Mouse (Mus musculus): ENCODE measurements at regions not wholly inside any gene's neighbourhood (a gene's known extent, or its start where the extent isn't known, plus 50 kb on each side); places are given as distances from the start of the nearest gene placed in this dataset.

DNA sequence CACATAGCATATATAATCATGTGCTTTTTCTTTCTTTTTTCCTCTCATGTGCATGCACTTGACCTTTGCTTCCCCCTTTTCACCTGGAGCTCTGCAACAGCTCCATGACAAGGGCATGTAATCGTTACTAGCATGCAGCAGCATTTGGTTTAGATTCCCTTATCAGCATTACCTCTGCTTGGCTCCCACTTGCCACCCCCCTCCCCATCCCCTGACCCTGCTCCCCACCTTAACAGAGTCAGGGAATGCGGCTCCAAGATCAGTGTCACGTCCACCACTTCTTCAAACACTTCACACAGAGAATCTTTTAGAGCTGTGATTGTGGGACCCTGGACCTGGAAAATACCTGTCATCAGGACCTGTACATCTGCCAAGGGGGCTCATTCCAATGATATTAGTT lies 192.2 kb upstream of the Hey2 start:
- Histone ChIP-seq H3K4me3 (ENCODE audit: low read length) (no peak overlapping the region), H3K36me3 (ENCODE audit: control insufficient read depth, insufficient read depth, low read length) (no peaks in the 10 kb centered on the region), H3K9ac (ENCODE audit: low read length) (no peak overlapping the region), H3K27ac (ENCODE audit: low read length) (no peak overlapping the region), H3K4me2 (ENCODE audit: low read depth, low read length) (no peak overlapping the region), H3K9me3 (ENCODE audit: control insufficient read depth, low read length) (no peaks in the 10 kb centered on the region), H3K4me1 (replicated peaks; ENCODE audit: control insufficient read depth, insufficient read depth, low read length) (no peaks in the 10 kb centered on the region), H3K27me3 (ENCODE audit: control insufficient read depth, insufficient read depth, low read depth, low read length) (no peaks in the 10 kb centered on the region)
- ATAC-seq (ENCODE audit: low read depth): no peak
- 21% methylated on average over 3 of the region's 3 CpGs for WGBS

DNA sequence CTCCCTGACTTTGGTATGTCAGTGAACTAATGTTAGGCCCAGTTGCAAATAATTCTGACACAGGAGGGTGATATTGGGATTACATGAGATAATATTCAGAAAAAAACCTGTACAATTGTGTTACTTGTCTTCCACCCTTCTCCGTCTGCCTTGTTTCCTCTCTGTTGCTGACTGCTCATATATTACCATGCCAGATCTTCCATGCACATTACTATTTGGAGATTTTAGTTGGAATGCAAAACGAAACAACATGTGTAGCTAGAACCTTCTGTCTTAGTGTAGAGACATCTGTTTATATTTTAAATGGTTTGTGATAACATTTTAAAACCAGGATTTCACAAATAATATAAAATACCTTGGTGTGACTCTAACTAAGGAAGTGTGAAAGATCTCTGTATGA lies 188.1 kb upstream of the Hey2 start:
- H3K27me3 ChIP-seq (ENCODE audit: control insufficient read depth, insufficient read depth, low read depth, low read length): no peaks in the 10 kb centered on the region
- H3K36me3 ChIP-seq (ENCODE audit: control insufficient read depth, insufficient read depth, low read length): no peaks in the 10 kb centered on the region
- no peak overlapping the region for H3K4me3 ChIP-seq (ENCODE audit: low read length)
- H3K9me3 ChIP-seq (ENCODE audit: control insufficient read depth, low read length): no peaks in the 10 kb centered on the region
- ATAC-seq (ENCODE audit: low read depth): no peak
- H3K27ac ChIP-seq (ENCODE audit: low read length): no peak overlapping the region
- H3K4me2 ChIP-seq (ENCODE audit: low read depth, low read length): no peak overlapping the region
- WGBS: 51% methylated on average over 2 of the region's 2 CpGs
- H3K9ac ChIP-seq (ENCODE audit: low read length): no peak overlapping the region
- H3K4me1 ChIP-seq (replicated peaks; ENCODE audit: control insufficient read depth, insufficient read depth, low read length): no peaks in the 10 kb centered on the region

DNA sequence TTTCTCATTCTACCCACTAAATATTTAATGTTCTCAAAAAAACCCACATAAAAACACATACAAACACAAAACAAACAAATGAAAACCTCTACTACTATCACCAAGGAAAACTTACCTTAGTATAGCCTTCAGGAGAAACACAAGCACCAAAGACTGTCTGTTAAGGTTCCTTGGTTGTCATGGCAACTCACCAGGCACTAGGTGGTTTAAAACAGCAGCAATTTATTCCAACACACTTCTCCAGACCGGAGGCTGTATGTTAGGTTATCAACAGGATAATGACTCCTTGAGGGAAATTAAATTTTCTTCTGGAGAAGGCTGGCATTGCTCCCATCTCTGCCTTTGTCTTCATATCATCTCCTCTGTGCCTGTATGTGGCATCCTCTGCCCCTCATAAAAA lies 183.8 kb upstream of the Hey2 start:
- WGBS: 31% methylated on average over 1 of the region's 1 CpGs
- no peak overlapping the region for H3K4me3 ChIP-seq (ENCODE audit: low read length)
- H3K4me2 ChIP-seq (ENCODE audit: low read depth, low read length): no peak overlapping the region
- no peaks in the 10 kb centered on the region for H3K9me3 ChIP-seq (ENCODE audit: control insufficient read depth, low read length)
- no peak overlapping the region for H3K9ac ChIP-seq (ENCODE audit: low read length)
- H3K36me3 ChIP-seq (ENCODE audit: control insufficient read depth, insufficient read depth, low read length): no peaks in the 10 kb centered on the region
- no peak overlapping the region for H3K27ac ChIP-seq (ENCODE audit: low read length)
- ATAC-seq (ENCODE audit: low read depth): no peak
- H3K27me3 ChIP-seq (ENCODE audit: control insufficient read depth, insufficient read depth, low read depth, low read length): no peaks in the 10 kb centered on the region
- no peaks in the 10 kb centered on the region for H3K4me1 ChIP-seq (replicated peaks; ENCODE audit: control insufficient read depth, insufficient read depth, low read length)

DNA sequence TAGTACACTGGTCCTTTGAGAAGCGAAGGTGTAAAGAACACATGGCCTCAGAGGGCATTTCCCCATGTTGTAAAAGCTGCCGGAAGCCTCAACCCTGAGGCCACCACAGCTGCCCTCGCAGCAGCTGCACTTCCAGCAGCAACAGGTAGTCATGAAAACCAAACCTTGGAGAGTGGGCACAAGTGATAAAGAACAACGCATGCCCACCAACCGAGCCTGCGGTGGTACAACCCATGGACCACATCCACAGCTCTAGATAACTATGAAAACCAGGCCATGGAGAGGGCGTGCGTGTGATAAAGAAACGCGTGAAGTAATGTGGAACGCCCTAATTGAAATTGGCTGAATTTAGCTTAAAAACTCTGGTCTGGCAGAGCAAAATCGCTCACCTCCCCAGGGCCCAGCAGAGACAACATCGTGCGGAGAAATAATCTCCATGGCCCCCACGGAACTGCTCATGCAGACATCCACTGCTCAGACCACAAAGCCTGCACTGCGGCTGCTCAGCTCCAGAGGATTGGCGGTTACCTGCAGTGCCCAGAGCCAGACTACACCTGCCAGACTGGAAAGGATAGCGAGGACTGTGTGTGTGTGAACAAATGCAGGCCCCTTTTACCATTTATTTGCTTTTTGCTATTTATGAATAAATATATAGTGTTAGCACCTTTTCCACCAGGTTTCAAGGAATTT lies 170.2 kb upstream of the Hey2 start:
- no peak overlapping the region for H3K27ac ChIP-seq (ENCODE audit: low read length)
- H3K36me3 ChIP-seq (ENCODE audit: control insufficient read depth, insufficient read depth, low read length): no peaks in the 10 kb centered on the region
- no peaks in the 10 kb centered on the region for H3K27me3 ChIP-seq (ENCODE audit: control insufficient read depth, insufficient read depth, low read depth, low read length)
- ATAC-seq (ENCODE audit: low read depth): no peak
- H3K4me1 ChIP-seq (replicated peaks; ENCODE audit: control insufficient read depth, insufficient read depth, low read length): no peaks in the 10 kb centered on the region
- H3K4me2 ChIP-seq (ENCODE audit: low read depth, low read length): no peak overlapping the region
- 81% methylated on average over 18 of the region's 18 CpGs for WGBS
- H3K4me3 ChIP-seq (ENCODE audit: low read length): no peak overlapping the region
- H3K9me3 ChIP-seq (ENCODE audit: control insufficient read depth, low read length): no peaks in the 10 kb centered on the region
- no peak overlapping the region for H3K9ac ChIP-seq (ENCODE audit: low read length)

DNA sequence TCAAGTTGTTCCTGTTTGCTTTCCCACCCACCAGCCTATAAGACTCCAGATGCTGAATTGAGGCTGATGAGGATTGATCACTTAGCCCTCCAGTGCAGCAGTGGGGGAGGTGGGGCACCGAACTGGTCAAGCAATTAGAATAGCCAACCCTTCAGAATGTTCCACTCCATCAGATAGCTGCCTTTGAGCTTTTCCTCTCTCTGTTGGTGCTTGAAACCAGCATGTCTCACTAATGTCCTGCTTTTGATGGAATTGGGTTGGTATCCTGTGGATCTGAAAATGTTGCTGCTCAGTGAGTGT lies 167.3 kb upstream of the Hey2 start:
- Histone ChIP-seq H3K9me3 (ENCODE audit: control insufficient read depth, low read length) (no peaks in the 10 kb centered on the region), H3K4me3 (ENCODE audit: low read length) (no peak overlapping the region), H3K4me2 (ENCODE audit: low read depth, low read length) (no peak overlapping the region), H3K27me3 (ENCODE audit: control insufficient read depth, insufficient read depth, low read depth, low read length) (no peaks in the 10 kb centered on the region), H3K4me1 (replicated peaks; ENCODE audit: control insufficient read depth, insufficient read depth, low read length) (no peaks in the 10 kb centered on the region), H3K36me3 (ENCODE audit: control insufficient read depth, insufficient read depth, low read length) (no peaks in the 10 kb centered on the region), H3K27ac (ENCODE audit: low read length) (no peak overlapping the region), H3K9ac (ENCODE audit: low read length) (no peak overlapping the region)
- ATAC-seq (ENCODE audit: low read depth): no peak
- WGBS: 18% methylated on average over 1 of the region's 1 CpGs

DNA sequence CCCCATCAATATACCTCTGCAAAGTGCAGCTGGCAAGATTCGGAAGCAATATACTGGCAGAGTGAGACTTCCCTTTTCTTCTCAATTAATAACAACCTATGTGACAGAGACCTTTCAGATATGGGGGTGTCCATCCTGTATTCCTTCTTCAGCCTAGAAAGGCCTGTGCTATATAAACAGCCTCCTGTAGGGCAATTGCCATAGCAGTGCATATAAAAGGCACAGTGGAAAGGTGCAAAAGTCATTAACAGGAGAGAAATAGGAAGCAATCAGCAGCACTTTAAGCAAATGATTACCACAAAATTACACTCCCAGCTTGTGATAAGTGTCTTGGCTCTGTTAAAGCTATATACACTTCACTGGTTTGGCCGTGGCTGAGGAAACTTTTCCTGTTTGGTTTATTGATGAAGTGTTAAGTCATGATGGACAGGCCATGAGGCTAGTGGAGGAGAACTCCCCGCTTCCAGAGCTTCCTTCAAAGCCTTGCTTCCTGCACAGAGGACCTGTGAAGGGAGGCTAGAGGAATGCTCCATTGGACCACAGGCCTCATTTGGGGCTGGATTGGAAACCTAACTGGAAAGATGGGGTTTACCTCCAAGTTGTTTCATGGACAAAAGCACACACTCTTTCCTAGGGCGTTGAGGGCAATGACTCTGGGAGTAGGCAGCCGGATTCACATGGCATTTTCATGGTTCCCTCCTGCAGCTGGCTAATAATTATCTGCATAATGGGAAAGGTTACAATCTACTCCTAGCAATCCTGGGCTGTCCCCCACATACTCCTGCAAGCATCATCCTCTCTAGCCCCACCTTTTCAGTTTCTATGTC lies 166.7 kb upstream of the Hey2 start:
- H3K4me2 ChIP-seq (ENCODE audit: low read depth, low read length): no peak overlapping the region
- H3K27me3 ChIP-seq (ENCODE audit: control insufficient read depth, insufficient read depth, low read depth, low read length): no peaks in the 10 kb centered on the region
- ATAC-seq (ENCODE audit: low read depth): no peak
- no peak overlapping the region for H3K4me3 ChIP-seq (ENCODE audit: low read length)
- H3K4me1 ChIP-seq (replicated peaks; ENCODE audit: control insufficient read depth, insufficient read depth, low read length): no peaks in the 10 kb centered on the region
- H3K36me3 ChIP-seq (ENCODE audit: control insufficient read depth, insufficient read depth, low read length): no peaks in the 10 kb centered on the region
- 37% methylated on average over 5 of the region's 5 CpGs for WGBS
- H3K9me3 ChIP-seq (ENCODE audit: control insufficient read depth, low read length): no peaks in the 10 kb centered on the region
- H3K27ac ChIP-seq (ENCODE audit: low read length): no peak overlapping the region
- no peak overlapping the region for H3K9ac ChIP-seq (ENCODE audit: low read length)

DNA sequence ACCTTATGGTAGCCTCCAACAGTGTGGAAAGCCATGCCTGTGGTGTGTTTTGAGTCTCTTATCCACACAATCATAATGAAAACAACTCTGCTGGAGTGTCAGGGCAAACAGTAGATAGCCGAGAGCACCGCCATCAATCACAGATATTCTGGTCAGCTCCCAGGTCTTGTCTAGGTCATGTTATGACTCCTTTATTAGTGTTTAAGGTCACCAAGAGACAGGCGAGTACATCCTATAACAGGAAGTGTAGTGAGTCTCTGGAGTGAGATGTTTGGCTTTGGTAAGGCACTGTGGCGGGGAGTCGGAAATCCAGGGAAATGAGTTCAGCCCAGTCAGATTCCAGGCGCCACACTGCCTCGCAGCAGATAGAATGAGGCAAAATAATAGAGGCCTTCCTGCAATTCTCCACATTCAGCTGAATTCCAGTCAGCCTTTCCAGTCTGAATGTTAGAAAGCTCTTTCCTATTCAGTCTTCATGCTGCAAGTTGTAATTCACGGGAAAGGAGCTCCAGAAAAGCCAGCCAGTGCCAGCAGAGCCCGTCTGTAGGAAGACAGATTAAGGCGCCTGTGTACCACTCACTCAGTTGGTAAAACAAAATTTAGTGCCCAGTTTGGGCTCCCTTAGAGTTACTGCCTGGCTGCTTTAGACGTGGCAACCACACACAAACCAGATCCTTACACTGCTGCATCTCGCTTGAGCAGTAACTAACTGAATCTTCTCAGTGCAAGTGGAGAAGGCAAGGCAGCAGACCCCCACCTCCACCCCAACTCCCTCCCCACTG lies 155.8 kb upstream of the Hey2 start:
- ATAC-seq (ENCODE audit: low read depth): no peak
- WGBS: 26% methylated on average over 12 of the region's 12 CpGs

DNA sequence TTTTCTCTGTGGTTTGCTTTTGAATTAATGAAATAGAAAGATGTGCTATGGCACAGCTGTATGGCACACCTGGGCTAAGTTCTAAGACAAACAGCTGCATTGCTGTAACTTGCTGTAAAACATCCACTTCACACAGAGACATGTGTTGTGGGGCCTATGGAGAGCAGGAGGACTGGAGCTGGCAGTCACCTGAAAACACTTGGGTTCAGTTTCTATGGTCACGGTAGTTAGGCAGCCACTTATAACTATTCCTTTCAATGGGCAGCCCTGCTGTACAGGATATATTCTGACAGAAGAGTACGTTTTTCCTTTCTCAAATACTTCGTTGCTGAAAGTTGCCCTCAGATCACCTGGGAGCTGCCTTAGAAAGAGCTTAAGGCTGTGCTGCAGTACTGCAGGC lies 149.6 kb upstream of the Hey2 start:
- Histone ChIP-seq H3K4me3 (ENCODE audit: low read length) (no peak overlapping the region), H3K9ac (ENCODE audit: low read length) (no peak overlapping the region), H3K9me3 (ENCODE audit: control insufficient read depth, low read length) (no peaks in the 10 kb centered on the region), H3K27me3 (ENCODE audit: control insufficient read depth, insufficient read depth, low read depth, low read length) (no peaks in the 10 kb centered on the region), H3K4me2 (ENCODE audit: low read depth, low read length) (no peak overlapping the region), H3K36me3 (ENCODE audit: control insufficient read depth, insufficient read depth, low read length) (no peaks in the 10 kb centered on the region), H3K4me1 (replicated peaks; ENCODE audit: control insufficient read depth, insufficient read depth, low read length) (no peaks in the 10 kb centered on the region), H3K27ac (ENCODE audit: low read length) (no peak overlapping the region)
- 55% methylated on average over 3 of the region's 3 CpGs for WGBS
- ATAC-seq (ENCODE audit: low read depth): peak; percentile 52

More for the DNA sequence above, 155.8 kb upstream of the Hey2 start:
- H3K27me3 ChIP-seq (ENCODE audit: control insufficient read depth, insufficient read depth, low read depth, low read length): no peaks in the 10 kb centered on the region
- no peak overlapping the region for H3K4me3 ChIP-seq (ENCODE audit: low read length)
- H3K36me3 ChIP-seq (ENCODE audit: control insufficient read depth, insufficient read depth, low read length): no peaks in the 10 kb centered on the region
- H3K9ac ChIP-seq (ENCODE audit: low read length): no peak overlapping the region
- no peaks in the 10 kb centered on the region for H3K9me3 ChIP-seq (ENCODE audit: control insufficient read depth, low read length)
- H3K4me1 ChIP-seq (replicated peaks; ENCODE audit: control insufficient read depth, insufficient read depth, low read length): no peaks in the 10 kb centered on the region
- no peak overlapping the region for H3K27ac ChIP-seq (ENCODE audit: low read length)
- no peak overlapping the region for H3K4me2 ChIP-seq (ENCODE audit: low read depth, low read length)

DNA sequence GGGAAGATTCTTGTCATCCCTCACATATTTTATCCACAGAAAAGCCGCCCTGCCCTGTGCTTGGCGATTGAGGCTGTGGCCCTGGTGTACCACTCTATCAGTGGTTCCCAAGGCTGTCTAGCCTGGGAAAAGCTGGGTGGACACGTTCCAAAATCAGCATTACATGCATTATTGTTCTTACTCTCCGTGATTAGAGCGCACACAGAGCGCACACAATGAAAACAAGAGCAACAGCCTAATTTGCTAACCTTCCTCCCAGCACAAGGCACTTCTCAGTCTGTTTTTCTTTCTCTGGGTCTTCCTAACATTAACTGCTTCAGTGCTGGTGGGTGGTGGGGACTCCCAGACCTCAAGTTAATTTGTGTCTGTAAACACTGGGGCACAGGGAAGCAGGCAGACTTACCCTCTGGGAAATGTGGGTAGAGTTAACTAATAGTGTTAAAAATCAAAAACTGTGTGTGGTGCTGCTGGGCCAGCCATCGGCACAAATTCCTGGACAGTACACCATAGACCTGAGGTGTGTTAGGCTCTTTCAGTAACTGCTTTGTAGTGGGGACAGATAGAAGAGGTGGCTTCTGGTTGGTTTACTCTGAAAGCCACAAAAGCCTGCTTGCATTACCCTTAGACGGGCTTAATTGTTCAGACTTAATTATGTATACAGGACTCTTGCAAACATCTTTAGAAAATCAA lies 137.8 kb upstream of the Hey2 start:
- Histone ChIP-seq H3K9me3 (ENCODE audit: control insufficient read depth, low read length) (no peaks in the 10 kb centered on the region), H3K27ac (ENCODE audit: low read length) (0 out of 2 replicates have a peak overlapping the region, but pooled peaks have one; percentile 10), H3K36me3 (ENCODE audit: control insufficient read depth, insufficient read depth, low read length) (no peaks in the 10 kb centered on the region), H3K4me2 (ENCODE audit: low read depth, low read length) (peak overlapping the region; percentile 35), H3K27me3 (ENCODE audit: control insufficient read depth, insufficient read depth, low read depth, low read length) (no peaks in the 10 kb centered on the region), H3K4me3 (ENCODE audit: low read length) (peak overlapping the region; percentile 14), H3K9ac (ENCODE audit: low read length) (no peak overlapping the region), H3K4me1 (replicated peaks; ENCODE audit: control insufficient read depth, insufficient read depth, low read length) (peaks cover 9% of the 10 kb centered on the region)
- ATAC-seq (ENCODE audit: low read depth): peak; percentile 43
- WGBS: 6% methylated on average over 8 of the region's 8 CpGs

Measured in lung, embryonic 16.5 days (tissue).